Mouse (Mus musculus) ES-CJ7 (cell line): Measurements from ENCODE around the gene Igsf9.
A peak's percentile ranks its signal among the peaks of the same experiment; 100 is the strongest.

Experiments
- DNase-seq: peaks from one replicate; pipeline ENCODE4 v3.0.0; 2011; ENCODE audit warnings: low read depth, low spot score

Igsf9 gene

DNA sequence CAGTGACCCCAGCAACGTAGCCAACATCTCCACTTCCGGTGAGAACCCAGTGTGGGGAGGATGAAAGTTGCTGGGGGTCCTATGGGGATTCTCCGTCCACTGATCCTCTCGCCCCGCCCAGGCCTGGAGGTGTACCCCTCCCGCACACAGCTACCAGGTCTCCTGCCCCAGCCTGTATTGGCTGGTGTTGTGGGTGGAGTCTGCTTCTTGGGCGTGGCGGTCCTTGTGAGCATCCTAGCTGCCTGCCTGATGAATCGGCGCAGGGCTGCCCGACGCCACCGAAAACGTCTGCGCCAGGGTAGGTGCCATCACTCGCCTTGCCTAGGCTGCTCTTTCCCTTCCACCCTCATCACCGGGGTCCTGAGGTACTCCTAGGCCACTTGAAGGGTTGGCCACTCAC is 14.4 kb downstream of the Igsf9 start:
- peak; percentile 59 for DNase-seq

DNA sequence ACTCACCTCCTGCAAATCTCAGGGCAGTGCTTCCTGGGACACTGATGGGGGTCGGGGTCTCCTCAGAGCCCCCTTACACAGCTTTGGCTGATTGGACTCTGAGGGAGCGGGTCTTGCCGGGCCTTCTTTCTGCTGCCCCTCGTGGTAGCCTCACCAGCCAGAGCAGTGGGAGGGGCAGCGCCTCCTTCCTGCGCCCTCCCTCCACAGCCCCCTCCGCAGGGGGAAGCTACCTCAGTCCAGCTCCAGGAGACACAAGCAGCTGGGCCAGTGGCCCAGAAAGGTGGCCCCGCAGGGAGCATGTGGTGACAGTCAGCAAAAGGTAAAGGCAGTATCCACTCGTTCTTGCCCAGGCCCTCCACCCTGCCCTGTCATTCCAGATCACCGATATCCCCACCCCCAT is 15.8 kb downstream of the Igsf9 start:
- DNase-seq: no peak

DNA sequence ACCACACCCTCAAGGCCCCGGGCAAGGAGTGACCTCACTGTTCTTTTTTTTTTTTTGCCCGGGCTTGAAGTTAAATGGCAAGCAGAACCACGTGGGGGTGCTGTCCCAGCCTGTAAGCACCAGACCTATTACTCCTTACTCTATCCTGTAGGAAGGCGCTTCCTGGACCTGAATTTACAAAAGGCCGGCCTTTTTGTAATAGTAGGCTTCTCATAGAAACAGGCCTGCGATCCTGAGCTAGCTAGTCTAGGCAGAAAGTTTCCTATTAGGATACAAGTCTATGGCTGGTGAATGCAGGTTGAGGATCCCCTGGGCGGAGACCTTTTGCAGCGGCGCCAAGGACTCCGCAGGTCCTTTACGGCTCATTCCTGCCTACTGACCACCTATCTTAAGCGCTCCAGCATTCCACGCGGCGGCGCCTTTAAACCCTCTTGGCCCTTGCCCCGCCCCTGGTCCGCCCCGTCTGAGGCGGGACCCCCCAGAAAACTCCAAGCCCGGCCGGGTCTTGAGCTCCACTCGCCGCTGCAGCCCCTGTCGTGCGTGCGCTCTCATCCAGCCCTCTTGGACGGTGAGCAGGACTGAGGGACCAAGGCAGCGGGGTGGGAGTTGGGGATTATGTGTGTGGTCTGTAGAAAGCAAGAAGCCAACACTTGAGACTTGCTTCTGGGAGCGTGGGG is 18.3 kb downstream of the Igsf9 start, which contains the start of gene Tagln2:
Gene Tagln2 (plus strand): TSS at position 283 of the 677 bp plus-strand sequence.
- peak; percentile 91 for DNase-seq

DNA sequence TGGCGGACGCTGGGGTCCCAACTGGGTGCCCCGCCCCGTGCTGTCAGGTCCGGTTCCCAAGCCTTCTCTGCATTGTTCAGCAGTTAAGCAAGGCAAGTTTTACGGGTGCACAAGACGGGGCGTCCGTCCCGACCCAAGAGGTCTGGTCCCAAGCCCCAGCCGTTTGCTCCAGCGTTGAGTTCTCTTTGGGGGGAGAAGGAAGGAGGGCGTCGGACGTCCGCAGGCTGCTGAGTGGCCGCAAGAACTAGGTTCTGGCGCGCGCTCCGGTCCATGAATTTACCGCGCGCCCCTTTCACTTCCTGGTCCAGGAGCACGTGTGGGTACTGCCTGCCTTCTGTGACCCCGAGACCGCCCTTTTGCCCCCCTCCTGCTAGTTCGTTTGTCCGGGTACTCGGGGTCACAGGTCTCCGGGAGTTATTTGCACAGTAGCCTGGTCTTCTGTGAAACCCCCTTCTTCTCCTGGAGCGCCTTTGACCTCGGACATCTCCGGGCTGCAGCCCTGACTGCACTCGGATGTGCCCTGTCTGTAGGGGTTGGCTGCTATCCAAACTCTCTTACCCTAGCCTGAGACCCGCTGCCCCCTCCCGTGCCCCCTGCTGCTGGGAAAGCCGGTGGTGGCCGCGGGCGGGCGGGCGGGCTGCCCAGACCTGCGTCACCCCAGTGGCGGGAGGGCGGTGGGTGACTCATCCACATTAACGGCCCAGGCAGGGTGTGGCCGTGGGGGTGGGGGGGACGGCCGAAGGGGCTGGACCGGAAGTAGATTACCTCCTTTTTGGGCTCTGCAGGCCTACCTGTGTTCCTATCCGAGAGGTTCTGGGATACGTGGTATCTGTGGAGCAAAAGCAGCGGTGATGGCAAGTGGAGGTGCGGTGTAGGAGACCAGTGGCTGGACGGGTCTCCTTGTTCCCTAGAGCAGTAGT is 19.1 kb downstream of the Igsf9 start:
- DNase-seq: peak; percentile 55

DNA sequence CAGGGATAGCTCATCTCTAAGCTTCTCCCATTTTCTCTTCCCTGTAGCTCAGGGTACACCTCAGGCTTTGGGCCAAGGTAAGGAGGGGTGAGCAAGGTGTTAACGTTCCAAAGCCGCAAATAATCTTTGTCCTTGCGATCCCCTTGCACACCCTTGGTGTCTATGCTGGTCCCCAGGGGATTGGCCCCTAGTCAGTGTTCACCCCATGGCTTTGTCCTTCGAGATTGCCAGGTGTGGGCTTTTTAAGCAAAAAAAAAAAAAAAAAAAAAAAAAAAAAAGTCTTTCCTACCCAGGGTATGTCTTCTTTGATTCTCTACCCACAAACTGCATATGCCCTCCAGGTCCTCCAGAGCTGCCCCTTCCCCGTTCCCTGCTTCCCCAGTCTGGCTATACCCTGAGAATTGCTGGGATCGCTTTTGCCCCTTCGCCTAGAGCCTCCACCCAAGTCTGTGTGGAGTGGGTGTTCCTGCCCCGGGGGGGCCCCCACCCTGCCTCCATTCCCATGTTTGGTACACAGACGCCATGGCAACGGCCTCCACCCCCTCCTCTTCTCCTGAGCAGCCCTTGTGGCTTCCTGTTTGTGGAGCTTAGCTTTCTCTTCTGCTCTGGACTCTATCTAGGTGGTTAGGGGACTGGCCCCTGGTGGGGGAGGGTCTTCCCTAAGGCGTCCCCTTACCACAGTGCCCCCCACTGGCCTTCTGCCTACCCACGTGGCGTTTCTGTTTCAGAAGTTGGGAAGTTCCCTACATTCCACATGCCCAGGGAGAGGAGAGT is 20.0 kb downstream of the Igsf9 start:
- DNase-seq: peak; percentile 82

DNA sequence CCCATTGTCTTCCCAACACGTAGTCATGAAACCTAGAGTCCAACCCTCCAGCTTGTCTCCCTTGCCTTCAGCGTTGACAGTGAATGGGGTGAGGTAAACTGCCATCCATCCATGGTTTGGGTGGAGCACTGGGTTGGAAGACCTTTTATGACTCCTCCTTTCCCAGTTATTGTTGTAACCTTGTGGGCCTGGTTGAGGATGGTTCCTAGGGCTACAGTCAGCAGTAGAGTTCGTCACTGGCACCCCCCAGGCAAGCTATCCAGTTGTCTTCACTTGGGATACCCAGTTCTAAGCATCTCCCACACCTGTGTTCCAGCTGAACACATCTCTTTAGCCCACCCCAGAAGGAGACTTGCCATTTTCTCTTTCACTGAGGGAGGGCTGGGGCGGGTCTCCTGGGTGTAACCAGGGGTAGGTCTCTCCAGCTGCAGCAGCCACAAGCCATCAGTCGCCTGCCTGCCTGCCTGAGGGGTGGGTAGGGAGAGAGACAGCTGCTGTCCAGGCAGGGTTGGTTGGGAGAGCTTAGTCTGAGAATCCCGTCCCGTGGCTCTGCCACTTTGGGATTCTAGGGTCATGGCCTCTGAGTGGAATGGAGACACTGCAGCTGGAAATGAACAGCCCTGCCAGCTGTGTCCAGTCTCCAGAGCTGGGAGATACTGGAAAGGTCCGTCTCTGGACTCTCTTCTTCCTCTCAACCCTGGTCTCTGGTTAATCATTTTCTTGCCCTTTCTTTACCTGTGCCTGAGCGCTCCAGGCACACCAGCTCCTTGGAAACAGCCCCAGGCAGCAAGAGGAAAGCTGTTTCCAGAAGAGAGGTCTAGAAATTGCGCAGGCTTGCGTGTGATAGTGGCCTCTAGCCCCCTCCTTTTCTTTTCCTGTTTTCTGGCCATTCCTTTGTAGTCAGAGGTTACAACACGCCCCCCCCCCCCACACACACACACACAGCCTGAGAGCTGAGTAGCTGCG is 20.8 kb downstream of the Igsf9 start:
- peak; percentile 53 for DNase-seq

DNA sequence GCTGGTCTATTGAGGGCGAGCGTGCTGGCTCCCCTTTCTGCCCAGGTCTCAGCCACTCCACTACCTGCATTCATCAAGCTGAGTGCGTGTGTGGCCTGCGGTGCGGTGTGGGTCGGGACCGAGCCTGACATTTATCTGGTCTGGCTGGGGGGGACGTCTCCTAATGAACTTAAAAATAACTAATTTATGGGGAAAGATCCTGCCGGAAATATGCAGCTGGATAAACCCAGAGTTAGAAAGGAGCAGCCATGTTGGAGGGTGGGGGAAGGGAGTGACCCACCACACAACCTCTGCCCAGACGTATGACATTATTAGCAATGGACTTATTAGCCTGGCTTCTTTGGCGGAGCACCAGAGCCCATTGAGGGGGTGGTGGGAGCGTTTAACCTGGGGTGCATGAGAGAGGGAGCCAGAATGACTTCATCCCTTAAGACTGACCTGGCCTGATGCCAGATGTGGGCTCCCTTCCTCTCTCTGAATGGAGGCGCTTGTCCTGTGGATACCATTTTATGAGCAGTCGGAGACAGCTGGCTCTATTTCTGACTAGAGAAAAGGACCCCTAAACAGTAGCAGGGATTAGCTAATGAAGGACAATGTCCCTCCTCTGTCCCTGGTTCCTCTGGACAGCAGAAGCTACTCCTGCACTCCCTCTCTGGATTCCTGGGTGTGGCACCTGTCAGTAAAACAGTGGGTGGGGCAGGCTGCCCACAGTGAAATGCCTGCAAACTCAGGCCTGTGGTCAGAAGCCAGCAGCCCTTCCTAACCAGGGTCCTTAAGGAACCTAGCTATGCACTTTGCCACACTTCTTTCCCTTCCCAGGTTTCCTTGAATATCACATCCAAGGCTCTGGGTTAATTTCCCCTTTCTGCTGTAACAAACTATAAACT is 21.8 kb downstream of the Igsf9 start:
- no peak for DNase-seq

DNA sequence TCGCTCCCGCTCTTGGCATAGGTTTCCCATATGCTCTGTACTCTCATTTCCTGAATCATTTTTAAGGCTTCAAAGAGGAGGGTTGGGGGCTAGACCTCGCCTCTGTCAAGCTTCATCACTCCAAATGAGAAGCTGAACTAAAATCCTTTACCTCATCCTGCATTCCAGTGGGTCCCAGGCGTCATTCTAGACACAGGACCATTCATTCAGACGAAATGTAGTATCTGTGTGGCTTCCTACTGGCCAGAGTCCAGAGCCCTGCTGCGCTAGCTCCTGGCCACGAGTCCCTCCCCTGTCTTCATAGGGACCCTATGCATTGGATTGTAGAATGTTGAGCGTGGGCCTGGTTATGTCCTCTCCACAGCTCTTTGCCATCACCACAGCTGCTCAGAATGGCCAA is 23.2 kb downstream of the Igsf9 start:
- DNase-seq: no peak

DNA sequence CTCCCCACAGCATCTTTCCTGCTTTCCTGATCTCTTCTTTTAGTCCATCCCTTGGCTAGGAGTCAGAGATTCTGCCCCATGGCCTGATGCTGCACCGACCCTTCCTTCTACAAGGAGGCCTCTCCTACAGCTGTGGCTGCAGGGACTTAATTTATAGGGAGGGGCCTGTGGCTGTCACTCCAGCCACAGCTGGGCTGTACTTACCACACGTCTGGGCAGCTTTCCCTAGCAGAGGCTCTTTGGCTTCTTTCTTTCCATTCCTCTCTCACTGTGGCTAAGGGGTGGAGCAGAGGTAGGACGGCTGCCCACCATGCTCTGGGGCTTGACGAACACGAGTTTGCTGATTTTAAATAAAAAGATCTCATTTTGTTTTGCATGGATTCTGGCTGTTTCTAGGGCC is 25.4 kb downstream of the Igsf9 start:
- no peak for DNase-seq

DNA sequence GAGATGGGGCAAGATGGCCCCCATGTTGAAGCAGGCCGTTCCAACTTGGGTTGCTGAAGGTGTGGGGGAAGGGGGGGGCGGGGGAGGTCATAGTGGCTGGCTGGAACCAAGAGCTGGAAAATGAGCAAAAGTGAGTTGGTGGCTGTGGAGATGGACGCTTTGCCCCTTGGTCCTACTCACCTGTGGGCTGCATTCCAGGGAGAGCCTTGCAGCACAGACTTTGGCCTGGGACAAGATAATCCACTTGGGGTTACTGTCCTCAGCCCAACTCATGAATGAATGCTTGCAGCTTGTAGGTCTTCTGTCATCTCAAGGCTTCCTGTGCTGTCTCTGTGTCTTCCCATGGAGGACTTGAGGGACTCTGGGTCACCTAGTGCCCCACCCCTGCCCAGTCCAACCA is 26.1 kb downstream of the Igsf9 start:
- no peak for DNase-seq

DNA sequence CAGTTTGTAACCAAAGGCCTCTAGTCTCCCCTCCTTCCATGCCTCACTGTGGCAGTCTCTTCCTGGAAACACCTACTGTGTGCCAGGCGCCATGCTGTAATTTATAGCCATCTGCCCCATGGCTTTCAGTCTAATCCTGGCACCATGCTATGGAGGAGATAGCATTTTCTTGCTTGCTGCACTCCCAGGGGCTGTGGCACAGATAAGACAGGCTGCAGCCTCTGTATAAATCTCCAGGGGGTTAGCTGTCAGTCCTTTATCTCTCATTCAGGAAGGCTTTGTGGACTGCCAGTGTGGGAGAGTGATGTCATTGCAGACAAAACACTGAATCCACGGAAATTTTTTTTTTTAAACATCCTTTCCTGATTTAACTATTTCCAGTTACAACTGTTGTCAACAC is 26.6 kb downstream of the Igsf9 start:
- DNase-seq: no peak

DNA sequence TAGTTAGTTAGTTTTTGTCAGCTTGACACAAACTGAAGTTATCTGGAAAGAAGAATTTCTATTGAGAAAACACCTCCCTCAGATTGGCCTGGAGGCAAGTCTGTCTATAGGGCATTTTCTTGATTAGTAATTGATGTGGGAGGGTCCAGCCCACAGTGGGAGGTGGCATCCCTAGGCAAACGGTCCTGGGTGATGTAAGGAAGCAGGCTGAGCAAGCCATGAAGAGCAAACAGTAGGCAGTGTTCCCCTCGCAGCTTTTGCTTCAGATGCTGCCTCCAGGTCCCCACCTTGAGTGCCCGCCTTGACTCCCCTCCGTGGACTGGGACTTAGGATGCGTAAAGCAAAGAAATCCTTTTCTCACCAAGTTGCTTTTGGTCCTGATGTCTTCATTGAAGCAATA is 27.6 kb downstream of the Igsf9 start:
- DNase-seq: no peak

DNA sequence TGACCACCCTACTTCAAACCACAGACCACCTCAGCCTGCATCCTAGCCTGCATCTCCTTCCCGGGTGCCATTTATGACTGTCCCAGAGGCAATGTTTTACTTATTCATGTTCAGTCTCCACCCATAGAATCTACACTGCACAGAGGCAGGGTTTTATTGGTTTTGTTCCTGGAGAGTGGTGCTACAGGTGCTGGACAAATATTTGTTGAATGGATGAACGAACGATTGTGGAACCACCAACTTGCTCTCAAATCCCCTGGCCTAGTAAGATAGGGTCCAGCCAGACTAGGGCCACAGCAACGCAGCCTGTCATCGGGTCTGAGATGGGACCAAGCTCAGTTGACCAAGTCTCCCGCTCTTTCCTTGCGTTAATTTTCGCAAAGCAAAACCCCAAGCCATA is 28.4 kb downstream of the Igsf9 start:
- DNase-seq: no peak

DNA sequence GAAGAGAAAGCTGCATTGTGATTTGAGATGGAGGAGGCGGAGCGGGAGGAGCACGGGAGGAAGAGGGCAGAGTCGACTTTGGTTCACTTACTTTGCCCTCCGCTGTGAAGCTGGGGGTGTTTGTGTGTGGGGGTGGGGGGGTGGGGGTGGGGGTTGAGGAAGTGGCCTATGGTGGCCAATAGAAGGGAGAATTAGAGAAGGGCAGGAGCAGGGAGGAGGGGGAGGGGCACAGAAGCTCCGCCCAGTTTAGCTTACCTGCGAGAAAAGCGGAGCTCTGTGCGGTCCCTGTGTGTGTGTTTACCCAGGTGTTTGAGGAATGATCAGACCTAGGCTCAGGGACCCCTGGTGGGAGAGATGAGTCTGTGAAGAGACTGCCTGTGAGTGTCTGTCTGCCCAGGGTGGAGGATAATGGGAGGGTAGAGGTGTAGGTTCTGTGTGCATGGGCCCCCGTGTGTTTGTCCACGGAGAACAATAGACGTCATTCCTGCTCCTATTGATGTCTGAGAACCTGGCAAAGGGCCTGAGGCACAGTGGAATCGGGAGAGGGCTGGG is 28.9 kb downstream of the Igsf9 start:
- peak; percentile 86 for DNase-seq

DNA sequence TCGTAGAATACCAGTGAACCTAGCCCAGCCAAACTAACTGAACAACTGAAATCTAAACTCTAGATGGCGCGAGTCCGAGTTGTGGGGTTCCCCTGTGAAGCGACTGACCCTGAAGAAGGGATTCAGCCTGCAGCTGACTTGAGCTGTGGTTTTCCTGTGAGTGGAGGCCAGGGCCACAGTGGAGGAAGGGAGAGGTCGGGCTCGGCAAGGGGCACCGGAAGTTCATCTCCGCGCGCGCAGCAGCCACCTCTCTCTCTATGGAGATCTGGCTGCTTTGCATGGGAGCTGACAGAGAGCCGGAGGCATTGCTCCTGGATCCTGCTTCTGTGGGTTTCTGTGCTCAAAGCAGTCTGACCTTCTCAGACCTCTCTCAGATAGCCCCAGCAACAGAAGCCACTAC is 31.4 kb downstream of the Igsf9 start:
- DNase-seq: peak; percentile 70

DNA sequence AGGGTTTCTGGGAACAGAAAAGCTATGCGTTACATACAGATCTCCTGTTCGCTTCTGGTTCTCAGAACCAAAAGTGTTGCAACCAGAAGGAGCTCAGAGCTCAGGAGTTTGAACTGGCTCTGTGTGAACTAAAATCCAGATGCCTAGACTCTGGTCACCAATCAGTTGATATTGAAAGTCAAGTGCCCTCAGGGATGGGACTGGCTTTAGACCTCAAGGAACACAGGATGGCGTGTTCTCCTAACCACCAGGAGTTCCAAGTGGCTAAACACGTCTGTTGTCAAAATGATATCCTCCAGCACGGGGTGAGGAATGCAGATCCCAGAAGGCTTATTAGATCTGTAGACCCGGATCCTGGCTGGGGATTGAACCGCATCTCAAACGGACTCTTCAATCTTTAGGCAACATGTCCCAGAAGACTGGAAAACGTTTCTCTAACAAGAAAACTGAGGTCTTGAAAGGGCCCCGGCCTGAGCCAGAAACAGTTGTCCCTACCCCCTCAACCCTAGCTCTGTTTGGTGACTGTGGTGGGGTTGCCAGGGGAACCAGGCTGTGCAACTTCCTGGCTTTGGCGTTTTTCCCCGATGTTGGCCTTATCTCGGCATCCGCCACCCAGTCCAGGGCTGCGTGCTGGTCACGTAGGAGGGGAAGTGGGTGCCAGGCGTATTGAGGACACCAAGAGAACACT is 32.1 kb downstream of the Igsf9 start:
- no peak for DNase-seq

DNA sequence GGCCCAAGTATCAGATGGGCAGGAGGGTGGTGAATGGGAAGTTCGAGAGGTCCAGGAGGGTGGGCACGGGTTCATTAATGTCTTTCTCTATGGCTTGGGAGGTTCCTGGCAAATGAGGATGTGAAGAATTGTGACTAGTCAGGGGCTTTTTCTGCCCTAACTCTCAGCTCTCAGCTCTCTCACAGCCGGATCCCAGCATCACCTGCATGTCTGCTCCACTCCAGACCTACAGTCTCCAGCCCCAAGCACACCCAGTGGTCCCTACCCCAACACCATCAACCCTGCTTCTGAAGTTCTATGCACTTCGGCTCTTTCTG is 32.6 kb downstream of the Igsf9 start:
- no peak for DNase-seq

DNA sequence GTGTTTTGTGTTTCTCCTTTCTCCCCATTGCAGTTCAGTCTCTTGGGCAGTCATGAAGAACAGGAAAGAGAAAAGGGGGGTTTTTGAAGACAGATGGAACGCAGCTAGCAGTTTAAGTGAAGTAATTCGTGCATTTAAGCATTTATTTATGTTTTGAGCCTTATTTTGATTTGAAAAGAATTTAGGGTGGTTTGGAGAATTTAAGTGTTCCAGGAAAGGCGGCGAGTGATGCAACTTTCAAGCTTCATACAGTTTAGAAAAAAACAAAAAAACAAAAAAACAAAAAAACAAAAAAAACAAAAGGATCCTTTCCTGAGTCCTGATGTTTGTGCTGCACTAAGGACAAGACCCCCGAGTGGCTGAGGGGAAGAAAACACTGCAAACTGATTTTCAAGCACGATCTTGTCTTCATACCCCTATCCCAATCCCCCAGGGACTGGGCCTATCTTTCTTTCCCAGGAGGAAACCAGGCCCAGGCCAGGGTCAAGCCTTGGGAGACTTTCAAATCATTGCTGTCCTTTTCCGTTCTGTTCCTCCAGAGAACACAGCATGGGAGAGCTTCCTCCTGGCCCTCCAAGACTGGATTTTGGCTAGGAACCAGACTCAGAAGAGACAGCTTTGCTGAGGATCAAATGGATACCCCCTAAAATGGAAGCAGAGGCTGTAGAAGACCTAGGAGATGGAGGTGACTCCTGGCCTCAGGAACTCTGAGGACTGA is 33.1 kb downstream of the Igsf9 start:
- no peak for DNase-seq

DNA sequence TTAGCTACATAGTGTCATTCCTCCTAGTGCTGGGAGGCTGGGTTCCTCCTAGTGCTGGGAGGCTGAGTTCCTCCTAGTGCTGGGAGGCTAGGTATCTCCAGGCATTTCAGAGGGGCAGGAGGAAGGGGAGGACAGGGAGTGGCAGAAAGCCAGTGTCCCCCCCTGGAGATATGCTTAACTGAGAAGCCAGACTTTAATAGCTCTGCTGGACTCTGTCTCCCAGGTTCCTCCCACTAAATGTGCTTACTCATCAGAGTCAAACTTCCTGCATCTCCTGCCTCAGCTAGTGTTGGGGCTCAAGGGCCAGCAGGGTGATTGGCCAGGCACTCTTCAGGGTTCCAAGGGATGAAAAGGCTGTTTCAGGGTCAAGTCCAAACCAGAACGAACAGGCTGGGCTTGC is 33.8 kb downstream of the Igsf9 start:
- DNase-seq: peak; percentile 78
